Mouse (Mus musculus): ENCODE results near the gene Ankrd33. TPM values are rescaled to one million over a fixed set of nuclear protein-coding genes. Genes with fewer than 3 reads are reported as not detected.
A peak's percentile ranks its signal among the peaks of the same experiment; 100 is the strongest.

Ankrd33 gene
- total RNA-seq, 2 experiments from 2014 or later, result not detected

GRCm38 (mm10) chr15:101086451-101086850 is 29.1 kb upstream of the Ankrd33 start:
- no peak for ATAC-seq (ENCODE audit: poor library complexity, severe bottlenecking)

- ATAC-seq (ENCODE audit: poor library complexity, severe bottlenecking), result no peak
Observed at GRCm38 (mm10) chr15:101086956-101087355, 28.6 kb upstream of the Ankrd33 start.

- ATAC-seq (ENCODE audit: poor library complexity, severe bottlenecking), result no peak
Observed at GRCm38 (mm10) chr15:101088291-101088690, 27.3 kb upstream of the Ankrd33 start.

- ATAC-seq (ENCODE audit: poor library complexity, severe bottlenecking), result no peak
Observed at GRCm38 (mm10) chr15:101091551-101091950, 24.0 kb upstream of the Ankrd33 start.

GRCm38 (mm10) chr15:101092121-101092828 is 23.3 kb upstream of the Ankrd33 start:
- ATAC-seq (ENCODE audit: poor library complexity, severe bottlenecking), result no peak

GRCm38 (mm10) chr15:101092829-101093648 is 22.5 kb upstream of the Ankrd33 start:
- no peak for ATAC-seq (ENCODE audit: poor library complexity, severe bottlenecking)

- no peak for ATAC-seq (ENCODE audit: poor library complexity, severe bottlenecking)
Observed at GRCm38 (mm10) chr15:101093988-101094387, 21.6 kb upstream of the Ankrd33 start.

- ATAC-seq (ENCODE audit: poor library complexity, severe bottlenecking), result no peak
Observed at GRCm38 (mm10) chr15:101094979-101095378, 20.6 kb upstream of the Ankrd33 start.

GRCm38 (mm10) chr15:101095392-101095791 is 20.2 kb upstream of the Ankrd33 start:
- no peak for ATAC-seq (ENCODE audit: poor library complexity, severe bottlenecking)

- peak; percentile 35; the same call in 1 of the 2 replicates for ATAC-seq (ENCODE audit: poor library complexity, severe bottlenecking)
Observed at GRCm38 (mm10) chr15:101097985-101098651, 17.4 kb upstream of the Ankrd33 start.

GRCm38 (mm10) chr15:101100996-101101395 is 14.6 kb upstream of the Ankrd33 start:
- ATAC-seq (ENCODE audit: poor library complexity, severe bottlenecking), result no peak

GRCm38 (mm10) chr15:101103605-101104304 is 11.8 kb upstream of the Ankrd33 start:
- ATAC-seq (ENCODE audit: poor library complexity, severe bottlenecking), result peak; percentile 57

- peak; percentile 99 for ATAC-seq (ENCODE audit: poor library complexity, severe bottlenecking)
Observed at GRCm38 (mm10) chr15:101105496-101105994, 10.0 kb upstream of the Ankrd33 start.

- ATAC-seq (ENCODE audit: poor library complexity, severe bottlenecking), result no peak
Observed at GRCm38 (mm10) chr15:101106011-101106410, 9.5 kb upstream of the Ankrd33 start.

- no peak for ATAC-seq (ENCODE audit: poor library complexity, severe bottlenecking)
Observed at GRCm38 (mm10) chr15:101107906-101108671, 7.5 kb upstream of the Ankrd33 start.

- peak; percentile 95 for ATAC-seq (ENCODE audit: poor library complexity, severe bottlenecking)
Observed at GRCm38 (mm10) chr15:101113176-101113575, 2.4 kb upstream of the Ankrd33 start.

- peak; percentile 39 for ATAC-seq (ENCODE audit: poor library complexity, severe bottlenecking)
Observed at GRCm38 (mm10) chr15:101113778-101114177, 1.8 kb upstream of the Ankrd33 start.

- ATAC-seq (ENCODE audit: poor library complexity, severe bottlenecking), result peak; percentile 62
Observed at GRCm38 (mm10) chr15:101118399-101119125, 3.0 kb downstream of the Ankrd33 start.
